ENCODE assay signal across 22 mouse cellular contexts in genomic region chr1:161602150-161602549, GRCm38 (mm10).
A peak's percentile ranks its signal among the peaks of the same experiment; 100 is the strongest.
DNase-seq lines count a peak whose midpoint lies in the region; ATAC-seq and TF ChIP-seq lines count a peak whose summit lies in the region.
"Had no signal": no experiment of that assay in that cellular context is flagged by ENCODE, and none has a peak within 500 bp of the region (broad histone marks: within the 10 kb centered on the region; RNA-seq: fewer than 3 reads in every experiment).

No protein-coding gene starts in this region.

- no peak overlapping the region for H3K9ac ChIP-seq in midbrain, postnatal 0 days (replicated peaks; ENCODE audit: low read length, poor library complexity, severe bottlenecking)
- no peak overlapping the region for H3K9ac ChIP-seq in stomach, postnatal 0 days (ENCODE audit: low read length)
- H3K9ac ChIP-seq: forebrain, postnatal 0 days; lung, embryonic 15.5 days; neural tube, embryonic 15.5 days had no signal

- H3K4me1 ChIP-seq in midbrain, postnatal 0 days (ENCODE audit: insufficient read depth, low read length) = no peaks in the 10 kb centered on the region
- H3K4me1 ChIP-seq in midbrain, embryonic 10.5 days = no peaks in the 10 kb centered on the region
- no peaks in the 10 kb centered on the region for H3K4me1 ChIP-seq in stomach, postnatal 0 days (replicated peaks; ENCODE audit: control insufficient read depth, insufficient read depth)
- H3K4me1 ChIP-seq: forebrain, embryonic 10.5 days; lung, embryonic 15.5 days; neural tube, embryonic 15.5 days had no signal

- H3K9me3 ChIP-seq in midbrain, postnatal 0 days (ENCODE audit: low read length) = no peaks in the 10 kb centered on the region
- no peaks in the 10 kb centered on the region for H3K9me3 ChIP-seq in midbrain, embryonic 10.5 days (replicated peaks)
- no peaks in the 10 kb centered on the region for H3K9me3 ChIP-seq in stomach, postnatal 0 days (ENCODE audit: control insufficient read depth, low read length)
- H3K9me3 ChIP-seq: forebrain, embryonic 10.5 days; lung, embryonic 15.5 days; neural tube, embryonic 15.5 days had no signal

- no peaks in the 10 kb centered on the region for H3K36me3 ChIP-seq in midbrain, postnatal 0 days (ENCODE audit: insufficient read depth, low read length)
- H3K36me3 ChIP-seq in midbrain, embryonic 10.5 days = no peaks in the 10 kb centered on the region
- no peaks in the 10 kb centered on the region for H3K36me3 ChIP-seq in stomach, postnatal 0 days (ENCODE audit: control insufficient read depth, insufficient read depth, low read length)
- H3K36me3 ChIP-seq: forebrain, embryonic 10.5 days; lung, embryonic 15.5 days; neural tube, embryonic 15.5 days had no signal

- H3K4me3 ChIP-seq in gastrocnemius, adult 2 months = no peak overlapping the region
- no peak overlapping the region for H3K4me3 ChIP-seq in midbrain, postnatal 0 days (ENCODE audit: low read depth, low read length)
- no peak overlapping the region for H3K4me3 ChIP-seq in midbrain, embryonic 10.5 days
- no peak overlapping the region for H3K4me3 ChIP-seq in stomach, postnatal 0 days (ENCODE audit: low read depth, low read length)
- H3K4me3 ChIP-seq: forebrain, embryonic 10.5 days; lung, embryonic 15.5 days; neural tube, embryonic 15.5 days had no signal

- no peak for DNase-seq in gastrocnemius, adult 2 months
- no peak for DNase-seq in gastrocnemius, postnatal 14 days
- peak; percentile 16 to 27 for DNase-seq in kidney, postnatal 4 days
- no peak for DNase-seq in kidney, adult 18-20 months
- DNase-seq in midbrain, postnatal 0 days (ENCODE audit: low spot score) = no peak
- no peak for DNase-seq in midbrain, embryonic 10.5 days (ENCODE audit: low spot score)
- DNase-seq in stomach, postnatal 0 days (ENCODE audit: low spot score) = no peak
- no peak for DNase-seq in yolk sac, embryonic 10.5 days (ENCODE audit: low spot score)
- DNase-seq: adrenal gland, postnatal 25 days; B cell, adult 2 months; cerebellum, adult 11-12 months; cerebellum, postnatal 25 days; embryo, embryonic 11 days; forebrain, postnatal 0 days; heart, adult 11 months; left cerebral cortex, postnatal 4 days; midbrain, embryonic 14.5 days; thymus, adult 2 months had no signal

- H3K4me2 ChIP-seq in midbrain, postnatal 0 days (ENCODE audit: low read depth, low read length, poor library complexity, severe bottlenecking) = no peak overlapping the region
- no peak overlapping the region for H3K4me2 ChIP-seq in stomach, postnatal 0 days (replicated peaks; ENCODE audit: low read depth)
- H3K4me2 ChIP-seq: liver, embryonic 11.5 days; lung, embryonic 15.5 days; neural tube, embryonic 15.5 days had no signal

- no peak for TF ChIP-seq EP300 in stomach, postnatal 0 days (optimal IDR thresholded peaks at IDR 0.05)

- no peak overlapping the region for H3K27ac ChIP-seq in gastrocnemius, adult 2 months
- no peak overlapping the region for H3K27ac ChIP-seq in midbrain, postnatal 0 days (ENCODE audit: low read depth, low read length)
- H3K27ac ChIP-seq in midbrain, embryonic 10.5 days (replicated peaks) = no peak overlapping the region
- H3K27ac ChIP-seq in stomach, postnatal 0 days (replicated peaks) = no peak overlapping the region
- H3K27ac ChIP-seq: forebrain, embryonic 10.5 days; lung, embryonic 15.5 days; neural tube, embryonic 15.5 days had no signal

- TF ChIP-seq CTCF in gastrocnemius, adult 2 months (IDR thresholded peaks at IDR 0.05) = peak; percentile 28; the same call in 1 of the 2 replicates
- TF ChIP-seq CTCF in midbrain, postnatal 0 days (IDR thresholded peaks at IDR 0.05) = peak; percentile 21; the same call in 1 of the 2 replicates
- peak; percentile 58 for TF ChIP-seq CTCF in stomach, postnatal 0 days (IDR thresholded peaks at IDR 0.05; ENCODE audit: low read depth)

- no peak for ATAC-seq in midbrain, postnatal 0 days (ENCODE audit: low FRiP score)
- no peak for ATAC-seq in stomach, postnatal 0 days (ENCODE audit: low FRiP score, low TSS enrichment)
- ATAC-seq: forebrain, postnatal 0 days had no signal

- intact Hi-C loops in gastrocnemius, adult 2 months (cut with DNase I) = loop anchor here (1.0 kb wide), 1 partner anchor 202 kb away; no protein-coding TSS in a partner anchor
- intact Hi-C loops in gastrocnemius, postnatal 14 days (cut with DNase I; ENCODE audit: low total_unique reads) = no loop called here

- no peaks in the 10 kb centered on the region for H3K27me3 ChIP-seq in midbrain, postnatal 0 days (ENCODE audit: insufficient read depth, low read length)
- no peaks in the 10 kb centered on the region for H3K27me3 ChIP-seq in midbrain, embryonic 10.5 days (ENCODE audit: low read depth, poor library complexity, severe bottlenecking)
- no peaks in the 10 kb centered on the region for H3K27me3 ChIP-seq in stomach, postnatal 0 days (ENCODE audit: control insufficient read depth, insufficient read depth, low read length)
- H3K27me3 ChIP-seq: lung, embryonic 15.5 days; neural tube, embryonic 15.5 days had no signal

- WGBS in midbrain, postnatal 0 days = 85% methylated on average over 3 of the region's 3 CpGs
- WGBS in midbrain, embryonic 10.5 days = 87% methylated on average over 3 of the region's 3 CpGs
- 76% methylated on average over 3 of the region's 3 CpGs for WGBS in stomach, postnatal 0 days

Comparison
In these comparisons a context has a peak if more than half of its experiments do, and no peak if none do; other contexts are left out.
1. DNase-seq: peak in kidney, postnatal 4 days (2 of 2); none in gastrocnemius, adult 2 months (single experiment), gastrocnemius, postnatal 14 days (single experiment), kidney, adult 18-20 months (single experiment), midbrain, postnatal 0 days (single experiment), midbrain, embryonic 10.5 days (single experiment), stomach, postnatal 0 days (single experiment) and yolk sac, embryonic 10.5 days (single experiment).
2. Peak in every context shown above with its lines, with median percentiles within 50 percentile points of each other: CTCF ChIP-seq.